22 mouse cellular contexts compared by ENCODE assay signal in genomic region chr9:109432956-109433355, GRCm38 (mm10). TPM values are rescaled to one million over a fixed set of nuclear protein-coding genes. Genes with fewer than 3 reads are reported as not detected.
"Had no signal": no experiment of that assay in that cellular context is flagged by ENCODE, and none has a peak within 500 bp of the region (broad histone marks: within the 10 kb centered on the region; RNA-seq: fewer than 3 reads in every experiment).

No protein-coding gene starts in this region.

- H3K36me3 ChIP-seq: limb, embryonic 15.5 days; midbrain, embryonic 10.5 days; neural tube, embryonic 15.5 days had no signal

- DNase-seq: kidney, adult 11 months; kidney, postnatal 14 days; lung, adult 18-20 months; midbrain, embryonic 14.5 days; right cerebral cortex, adult 18-20 months; right cerebral cortex, postnatal 25 days; thymus, postnatal 4 days had no signal

- H3K27me3 ChIP-seq: limb, embryonic 15.5 days; neural tube, embryonic 15.5 days had no signal

- H3K4me1 ChIP-seq: limb, embryonic 15.5 days; midbrain, embryonic 10.5 days; neural tube, embryonic 15.5 days had no signal

- H3K4me3 ChIP-seq: left cerebral cortex, adult 2 months; limb, embryonic 15.5 days; midbrain, embryonic 10.5 days; myocyte; neural tube, embryonic 15.5 days had no signal

- H3K9me3 ChIP-seq: limb, embryonic 15.5 days; midbrain, embryonic 10.5 days; neural tube, embryonic 15.5 days had no signal

RNA-seq across cellular contexts. Expression of gene Fbxw16, which starts 16.0 kb away (rescaled TPM):
- total RNA-seq: layer of hippocampus, adult 8-10 months; layer of hippocampus, postnatal 14 days; left cerebral cortex, adult 2 months; left cerebral cortex, postnatal 25 days had no signal
- polyA plus RNA-seq: kidney, embryonic 14.5 days; large intestine, adult 2 months; limb, embryonic 11.5 days; limb, embryonic 15.5 days; liver, embryonic 14.5 days; lung, embryonic 16.5 days; midbrain, embryonic 10.5 days; midbrain, embryonic 14.5 days; myocyte; neural tube, embryonic 11.5 days; neural tube, embryonic 15.5 days; stomach, postnatal 0 days had no signal

RNA-seq across cellular contexts. Expression of gene Fbxw22, which starts 28.9 kb away (rescaled TPM):
- total RNA-seq: layer of hippocampus, adult 8-10 months; layer of hippocampus, postnatal 14 days; left cerebral cortex, adult 2 months; left cerebral cortex, postnatal 25 days had no signal
- polyA plus RNA-seq: kidney, embryonic 14.5 days; large intestine, adult 2 months; limb, embryonic 11.5 days; limb, embryonic 15.5 days; liver, embryonic 14.5 days; lung, embryonic 16.5 days; midbrain, embryonic 10.5 days; midbrain, embryonic 14.5 days; myocyte; neural tube, embryonic 11.5 days; neural tube, embryonic 15.5 days; stomach, postnatal 0 days had no signal
